Mouse (Mus musculus): ENCODE measurements around the gene Scrt2.

The Scrt2 gene

GRCm38 (mm10) chr2:152108702-152109101 lies 27.4 kb downstream of the Scrt2 start:
- DNase-seq, result peak; percentile 41

- DNase-seq, result no peak
Observed at GRCm38 (mm10) chr2:152109386-152109785, 28.1 kb downstream of the Scrt2 start.

DNA sequence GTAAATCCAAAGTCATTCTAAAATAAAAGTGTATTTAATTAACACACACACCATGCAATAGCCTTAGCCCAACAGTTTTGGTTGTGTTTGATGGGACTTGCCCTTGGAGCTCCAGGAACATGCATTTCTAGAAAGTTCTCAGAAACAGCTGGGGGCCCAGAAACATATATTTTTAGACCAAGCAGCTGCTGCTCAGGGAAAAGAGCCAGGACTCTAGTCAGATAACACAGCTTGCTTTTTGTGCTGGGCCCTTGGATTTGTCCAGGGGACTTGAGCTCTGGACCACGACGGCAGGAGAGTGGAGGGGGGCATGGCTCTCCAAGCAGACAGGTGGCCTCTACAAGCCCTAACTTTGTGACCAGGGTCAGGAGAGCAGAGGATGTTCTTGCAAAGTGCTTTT lies 30.0 kb downstream of the Scrt2 start:
- peak; percentile 12 for DNase-seq

GRCm38 (mm10) chr2:152111920-152112319 lies 30.6 kb downstream of the Scrt2 start:
- peak; percentile 86 for DNase-seq

DNA sequence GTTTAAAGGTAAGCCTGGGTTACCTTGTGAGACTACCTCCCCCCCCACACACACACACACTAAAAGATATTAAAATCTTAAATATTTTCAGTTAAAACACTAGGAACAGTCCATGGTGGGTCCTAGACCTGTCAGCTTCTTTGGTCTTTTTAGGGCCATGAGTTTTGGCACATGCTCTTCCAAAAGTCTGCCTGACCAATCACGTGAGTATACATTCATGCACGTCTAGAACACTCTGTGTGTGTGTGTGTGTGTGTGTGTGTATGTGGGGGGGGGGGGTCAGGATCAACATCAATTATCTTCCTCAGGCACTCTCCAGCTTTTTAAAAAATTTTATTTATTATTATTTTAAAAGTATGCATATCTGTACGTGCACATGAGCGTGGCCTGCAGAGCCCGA lies 31.2 kb downstream of the Scrt2 start:
- DNase-seq, result no peak

DNA sequence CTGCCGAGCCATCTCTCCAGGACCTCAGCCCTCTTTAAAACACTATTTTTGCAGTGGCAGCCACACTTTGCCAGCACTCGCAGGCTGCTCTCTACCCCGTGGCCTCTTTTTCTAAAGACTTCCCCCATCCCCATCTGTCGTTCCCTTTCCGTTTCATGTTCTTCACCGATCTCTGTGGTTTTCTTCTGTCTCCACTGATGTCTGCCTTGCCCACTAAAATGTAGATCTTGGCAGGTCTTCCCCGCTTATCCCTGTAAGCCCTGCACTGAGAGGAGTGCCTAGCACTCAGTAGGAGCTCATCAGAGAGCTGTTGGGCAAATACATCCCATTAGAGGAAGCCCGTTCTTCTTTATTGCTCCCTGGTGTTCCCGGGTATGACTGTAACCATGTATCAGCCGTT lies 31.6 kb downstream of the Scrt2 start:
- peak; percentile 36 for DNase-seq

DNA sequence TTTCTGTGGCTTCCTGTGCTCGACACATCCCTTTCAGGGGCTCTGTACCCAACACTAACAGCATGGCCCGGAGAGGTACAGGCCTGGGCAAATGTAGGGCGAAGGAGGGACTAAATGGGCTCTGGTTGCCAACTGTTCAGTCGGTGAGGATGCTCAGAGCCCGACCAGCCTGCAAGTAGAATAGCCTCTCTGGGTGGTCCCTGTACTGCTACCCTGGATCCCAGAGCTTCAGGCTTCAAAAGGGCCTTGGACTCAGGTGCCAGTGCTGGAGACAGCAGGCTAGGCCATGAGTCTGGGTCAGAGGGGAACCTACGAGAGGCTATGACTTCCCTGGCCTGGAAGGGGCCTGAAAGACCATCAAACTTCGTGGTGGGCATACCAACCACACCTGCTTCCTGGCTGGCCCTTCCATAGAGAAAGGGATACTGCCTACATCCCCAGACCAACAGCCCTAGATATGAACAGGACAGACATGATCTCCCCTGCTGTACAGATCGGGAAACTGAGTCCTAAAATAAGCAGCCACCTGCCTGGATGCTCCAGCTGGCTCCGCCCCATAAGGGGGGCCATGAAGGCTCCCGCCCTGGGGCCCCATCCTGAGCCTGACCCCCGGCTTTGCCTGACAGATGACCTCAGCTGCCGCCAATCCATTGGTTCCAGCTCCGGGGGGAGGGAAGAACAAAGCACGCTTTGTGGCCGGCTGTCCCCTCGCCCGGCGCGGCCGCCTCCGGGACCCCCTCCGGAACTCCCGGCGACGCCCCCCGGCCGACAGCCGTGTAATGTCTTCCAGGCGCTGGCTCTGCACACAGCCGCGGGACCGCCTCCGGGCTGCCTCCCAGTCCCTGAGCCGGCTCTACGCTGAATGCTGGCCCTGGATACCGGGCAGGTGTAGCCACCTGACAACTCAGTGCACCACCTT lies 33.0 kb downstream of the Scrt2 start:
- DNase-seq, result peak; percentile 22

DNA sequence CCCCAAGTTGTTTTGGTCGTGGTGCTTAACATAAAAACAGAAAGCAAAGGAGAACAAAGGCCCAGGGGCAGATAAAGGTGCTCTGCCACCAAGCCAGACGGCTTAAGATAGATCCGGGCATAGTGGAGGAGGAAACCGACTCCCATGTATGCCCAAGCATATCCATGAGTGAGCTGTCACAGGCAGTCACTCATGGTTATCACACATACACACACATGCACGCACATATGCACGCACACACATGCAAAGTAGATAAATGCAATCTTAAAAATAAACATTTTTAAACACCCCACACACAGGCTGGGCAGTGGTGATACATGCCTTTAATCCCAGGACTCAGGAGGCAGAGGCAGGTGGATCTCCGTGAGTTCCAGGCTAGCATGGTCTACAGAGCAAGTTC lies 36.4 kb downstream of the Scrt2 start:
- DNase-seq, result no peak

DNA sequence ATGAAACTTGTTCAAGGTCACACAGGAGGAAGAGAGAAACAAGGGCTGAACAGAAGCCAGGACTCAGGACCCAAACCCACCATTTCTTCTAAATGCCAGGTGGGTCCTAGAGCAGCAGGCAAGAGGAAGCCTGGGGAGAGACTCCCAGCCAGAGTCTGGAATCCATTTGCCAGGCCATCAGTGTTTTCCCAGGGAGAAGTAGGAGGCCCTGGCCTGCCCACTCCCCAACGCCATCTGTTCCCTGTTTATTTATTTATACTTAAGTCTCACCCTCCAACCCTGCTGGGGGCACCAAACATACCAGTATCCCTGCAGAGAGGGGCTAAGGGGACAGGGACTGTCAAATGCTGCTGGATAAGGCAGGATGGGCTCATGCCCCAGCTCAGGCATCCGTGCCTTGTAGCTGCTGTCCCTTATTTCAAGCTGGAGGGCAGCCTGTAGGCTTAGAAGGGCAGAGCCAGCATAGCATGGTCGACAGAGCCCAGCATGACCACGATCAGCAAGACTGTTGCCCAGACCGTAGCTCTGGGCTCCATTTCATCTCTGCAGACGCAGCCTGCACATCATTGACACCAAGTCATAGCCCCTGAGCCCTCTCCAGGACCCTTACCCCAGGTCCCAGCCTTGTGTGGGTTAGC lies 38.0 kb downstream of the Scrt2 start:
- DNase-seq, result no peak

DNA sequence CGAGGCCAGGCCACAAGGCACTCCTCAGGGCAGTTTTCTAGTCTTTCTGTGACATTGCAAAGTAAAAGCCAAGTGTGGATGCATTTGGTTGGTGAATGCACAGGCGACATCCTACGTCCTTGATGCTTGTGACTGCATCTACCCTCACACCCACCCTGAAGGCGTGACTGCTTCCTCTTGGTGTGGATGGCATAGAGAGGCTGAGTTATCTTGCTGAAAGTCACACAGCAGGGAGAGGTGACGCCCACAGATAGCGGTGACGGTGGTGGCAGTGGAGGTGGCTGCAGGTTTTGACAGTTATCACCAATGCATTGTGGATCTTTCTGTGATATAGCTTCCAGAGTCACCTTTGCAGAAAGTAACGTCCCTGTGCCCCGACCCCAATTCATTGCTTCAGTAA lies 41.6 kb downstream of the Scrt2 start:
- no peak for DNase-seq

DNA sequence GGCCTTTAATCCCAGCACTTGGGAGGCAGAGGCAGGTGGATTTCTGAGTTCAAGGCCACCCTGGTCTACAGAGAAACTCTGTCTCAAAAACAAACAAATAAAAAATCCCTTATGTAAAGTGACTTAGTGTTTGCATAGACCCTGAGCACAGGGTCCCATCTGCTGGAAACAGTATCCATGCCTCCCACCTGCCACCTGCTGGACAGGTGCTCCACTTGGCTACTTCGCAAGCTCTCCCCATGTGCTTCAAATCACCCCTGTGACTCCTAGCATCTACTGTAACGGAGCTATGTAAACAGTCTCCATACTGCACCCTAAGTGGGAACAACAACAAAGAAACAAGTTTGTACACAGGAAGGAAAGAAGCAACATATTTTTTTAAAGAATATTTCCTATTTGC lies 47.3 kb downstream of the Scrt2 start:
- no peak for DNase-seq

DNA sequence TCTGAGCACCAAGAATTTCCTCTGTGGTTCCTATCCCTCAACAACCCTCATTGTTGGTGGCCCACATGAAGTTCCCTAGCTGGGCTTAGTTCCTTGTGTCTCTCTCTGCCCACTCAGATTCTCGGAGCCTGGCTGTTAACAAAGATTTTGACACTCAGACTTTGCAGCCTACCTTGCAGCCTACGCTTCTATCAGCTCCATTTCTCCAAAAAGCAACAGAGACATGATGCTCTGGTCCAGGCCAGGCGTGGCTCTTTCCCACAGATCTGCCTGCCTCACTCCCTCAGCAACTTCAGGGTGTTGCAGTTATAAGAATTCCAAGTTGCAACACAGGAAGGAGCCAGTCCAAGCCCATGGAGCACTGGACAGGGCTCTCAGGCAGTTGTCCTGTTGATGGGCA lies 48.4 kb downstream of the Scrt2 start:
- no peak for DNase-seq

DNA sequence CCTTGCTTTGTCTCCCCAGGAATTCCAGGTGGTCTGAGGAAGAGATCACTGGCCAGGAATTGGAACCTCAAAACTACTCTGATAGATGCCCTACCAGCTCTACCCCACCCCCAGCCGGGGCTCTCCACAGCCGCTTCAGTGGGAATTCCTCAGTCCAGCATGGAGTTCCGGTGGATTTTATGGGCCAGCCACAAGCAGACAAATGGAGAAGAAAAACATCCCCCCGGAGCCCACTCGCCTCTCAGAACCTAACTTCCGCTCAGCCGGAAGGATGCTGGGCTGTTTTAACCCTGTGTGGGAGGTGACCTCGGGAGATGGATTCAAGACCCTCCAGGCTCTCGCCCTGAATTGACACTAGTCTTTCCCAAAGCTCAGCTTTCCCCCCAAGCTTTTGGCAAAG lies 50.7 kb downstream of the Scrt2 start:
- no peak for DNase-seq

- no peak for DNase-seq
Observed at GRCm38 (mm10) chr2:152132691-152133090, 51.4 kb downstream of the Scrt2 start.

- no peak for DNase-seq
Observed at GRCm38 (mm10) chr2:152139191-152139987, 58.1 kb downstream of the Scrt2 start.

DNA sequence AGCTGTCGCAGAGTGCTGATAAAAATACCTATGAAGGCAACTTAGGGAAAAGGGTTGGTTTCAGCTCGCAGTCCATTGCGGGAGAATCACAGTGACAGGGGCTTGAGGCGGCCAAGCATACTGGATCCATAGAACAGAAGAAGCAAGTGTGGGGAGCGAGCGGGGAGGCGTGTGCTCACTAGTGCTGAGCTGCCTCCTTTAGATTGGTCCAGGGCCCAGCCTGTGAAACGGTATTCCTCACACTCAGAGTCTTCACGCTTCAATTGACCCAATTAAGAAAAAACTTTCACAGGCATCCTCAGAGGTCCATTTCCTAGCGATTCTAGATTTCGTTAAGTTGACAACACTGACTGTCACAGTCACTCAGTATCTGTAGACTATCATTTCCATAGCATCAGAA lies 59.6 kb downstream of the Scrt2 start:
- no peak for DNase-seq

DNA sequence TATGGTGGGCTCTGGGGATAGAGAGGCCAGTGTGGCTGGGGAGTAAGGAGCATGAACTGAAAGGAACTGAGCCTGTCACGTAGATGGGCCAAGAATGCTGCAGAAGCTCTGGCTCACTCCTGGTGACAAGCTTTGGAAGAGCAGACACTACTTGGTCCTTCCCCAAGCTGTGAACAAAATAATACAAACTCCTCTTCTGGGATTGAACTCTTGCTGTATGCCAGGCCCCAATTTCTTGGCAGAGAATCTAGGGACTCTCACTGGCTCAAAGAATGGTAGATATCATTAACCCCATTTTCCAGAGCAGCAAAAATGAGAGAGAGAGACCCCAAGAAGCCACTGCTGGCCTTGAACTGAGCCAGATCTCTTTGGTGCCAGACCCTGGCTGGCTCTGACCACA lies 60.2 kb downstream of the Scrt2 start:
- no peak for DNase-seq

- no peak for DNase-seq
Observed at GRCm38 (mm10) chr2:152142046-152142445, 60.7 kb downstream of the Scrt2 start.

DNA sequence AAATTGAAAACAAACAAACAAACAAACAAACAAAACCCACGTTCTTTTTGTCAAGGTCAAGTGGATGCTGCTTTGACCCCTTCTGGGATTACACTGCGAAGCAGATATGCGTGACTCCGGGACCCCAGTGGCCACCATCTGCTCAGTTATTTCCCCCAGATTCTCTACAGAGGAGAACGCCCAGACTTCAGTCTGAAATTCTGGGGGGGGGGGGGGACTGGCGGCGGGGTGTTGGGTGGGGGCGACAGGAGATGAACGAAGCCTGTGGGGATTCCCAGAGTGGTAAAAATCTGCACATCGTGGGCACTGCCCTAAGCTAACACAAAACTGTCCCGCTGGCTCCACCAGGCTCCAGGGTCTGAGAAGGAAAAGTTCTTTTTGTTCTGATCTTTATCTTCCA lies 61.2 kb downstream of the Scrt2 start:
- DNase-seq, result no peak

GRCm38 (mm10) chr2:152143279-152144157 lies 62.2 kb downstream of the Scrt2 start, which contains the start of gene Tcf15:
Tcf15 (plus strand) TSS chr2:152143561.
- no peak for DNase-seq

GRCm38 (mm10) chr2:152144158-152144450 lies 62.8 kb downstream of the Scrt2 start:
- no peak for DNase-seq

DNA sequence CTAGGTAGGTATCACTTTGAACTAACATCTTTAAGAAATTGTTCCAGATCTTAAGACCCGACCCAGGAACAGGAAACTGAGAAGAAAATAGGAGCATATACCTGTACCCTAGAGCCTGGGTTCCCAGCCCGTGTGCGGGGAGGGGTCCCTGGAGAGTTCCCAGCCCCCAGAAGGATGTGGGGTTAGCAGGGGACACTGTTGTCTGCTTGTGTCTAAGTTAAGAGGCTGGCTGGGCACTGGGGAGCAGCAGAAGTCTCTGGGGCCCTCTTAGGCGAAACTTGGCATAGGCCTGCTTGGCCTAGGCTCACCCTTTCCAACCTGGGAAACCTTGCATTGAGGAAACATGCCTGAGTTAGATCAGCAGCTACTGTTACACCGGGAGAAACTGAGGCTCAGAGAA lies 63.2 kb downstream of the Scrt2 start:
- no peak for DNase-seq

Measured in cerebellum, adult 9-11 months (tissue).